Mouse (Mus musculus): ENCODE data around the gene Adh1. TPM values are rescaled to one million over a fixed set of nuclear protein-coding genes. Genes with fewer than 3 reads are reported as not detected.

Gene Adh1
- total and polyA plus RNA-seq, 2 experiments from 2014 or later = 2.2 to 3.0 TPM

GRCm38 (mm10) chr3:138300130-138300529 is 39.3 kb downstream of the Adh1 start:
- Histone ChIP-seq H3K9ac (no peak overlapping the region), H3K27ac (ENCODE audit: low read depth, low read length) (no peak overlapping the region), H3K36me3 (ENCODE audit: insufficient read depth) (no peaks in the 10 kb centered on the region), H3K9me3 (ENCODE audit: low read length) (no peaks in the 10 kb centered on the region), H3K4me1 (ENCODE audit: insufficient read depth) (no peaks in the 10 kb centered on the region), H3K4me3 (ENCODE audit: low read depth, low read length) (no peak overlapping the region), H3K4me2 (ENCODE audit: low read depth) (no peak overlapping the region), H3K27me3 (ENCODE audit: insufficient read depth, low read length) (no peaks in the 10 kb centered on the region)
- WGBS = 91% methylated on average over 9 of the region's 9 CpGs
- ATAC-seq = no peak
- no peak for TF ChIP-seq CTCF (IDR thresholded peaks at IDR 0.05; ENCODE audit: low read depth)
- DNase-seq = no peak

- Histone ChIP-seq H3K27me3 (ENCODE audit: insufficient read depth, low read length) (no peaks in the 10 kb centered on the region), H3K36me3 (ENCODE audit: insufficient read depth) (no peaks in the 10 kb centered on the region), H3K4me3 (ENCODE audit: low read depth, low read length) (no peak overlapping the region), H3K4me1 (ENCODE audit: insufficient read depth) (no peaks in the 10 kb centered on the region), H3K9ac (no peak overlapping the region), H3K9me3 (ENCODE audit: low read length) (no peaks in the 10 kb centered on the region), H3K27ac (ENCODE audit: low read depth, low read length) (no peak overlapping the region), H3K4me2 (ENCODE audit: low read depth) (no peak overlapping the region)
- 63% methylated on average over 4 of the region's 4 CpGs for WGBS
- TF ChIP-seq CTCF (IDR thresholded peaks at IDR 0.05; ENCODE audit: low read depth) = no peak
- DNase-seq (no peak), ATAC-seq (no peak)
Measured at GRCm38 (mm10) chr3:138302676-138303075, 41.9 kb downstream of the Adh1 start.

- 91% methylated on average over 6 of the region's 6 CpGs for WGBS
- Histone ChIP-seq H3K36me3 (ENCODE audit: insufficient read depth) (no peaks in the 10 kb centered on the region), H3K9me3 (ENCODE audit: low read length) (no peaks in the 10 kb centered on the region), H3K9ac (no peak overlapping the region), H3K4me1 (ENCODE audit: insufficient read depth) (no peaks in the 10 kb centered on the region), H3K4me2 (ENCODE audit: low read depth) (no peak overlapping the region), H3K4me3 (ENCODE audit: low read depth, low read length) (no peak overlapping the region), H3K27me3 (ENCODE audit: insufficient read depth, low read length) (no peaks in the 10 kb centered on the region), H3K27ac (ENCODE audit: low read depth, low read length) (no peak overlapping the region)
- ATAC-seq = no peak
- TF ChIP-seq CTCF (IDR thresholded peaks at IDR 0.05; ENCODE audit: low read depth) = no peak
- no peak for DNase-seq
Measured at GRCm38 (mm10) chr3:138303771-138304488, 43.1 kb downstream of the Adh1 start.

GRCm38 (mm10) chr3:138304489-138304871 is 43.7 kb downstream of the Adh1 start:
- no peak overlapping the region for H3K4me2 ChIP-seq (ENCODE audit: low read depth)
- H3K9me3 ChIP-seq (ENCODE audit: low read length) = no peaks in the 10 kb centered on the region
- WGBS = 47% methylated on average over 4 of the region's 4 CpGs
- DNase-seq = no peak
- ATAC-seq = no peak; the same call in 1 of the 2 replicates
- TF ChIP-seq CTCF (IDR thresholded peaks at IDR 0.05; ENCODE audit: low read depth) = no peak
- H3K27ac ChIP-seq (ENCODE audit: low read depth, low read length) = no peak overlapping the region
- H3K4me3 ChIP-seq (ENCODE audit: low read depth, low read length) = no peak overlapping the region
- H3K27me3 ChIP-seq (ENCODE audit: insufficient read depth, low read length) = no peaks in the 10 kb centered on the region
- H3K36me3 ChIP-seq (ENCODE audit: insufficient read depth) = no peaks in the 10 kb centered on the region
- no peaks in the 10 kb centered on the region for H3K4me1 ChIP-seq (ENCODE audit: insufficient read depth)
- no peak overlapping the region for H3K9ac ChIP-seq

GRCm38 (mm10) chr3:138305486-138306289 is 44.9 kb downstream of the Adh1 start:
- DNase-seq (peak; percentile 10), ATAC-seq (peak; percentile 30; the same call in 1 of the 2 replicates)
- TF ChIP-seq CTCF (IDR thresholded peaks at IDR 0.05; ENCODE audit: low read depth) = no peak
- no peak overlapping the region for H3K4me3 ChIP-seq (ENCODE audit: low read depth, low read length)
- H3K36me3 ChIP-seq (ENCODE audit: insufficient read depth) = no peaks in the 10 kb centered on the region
- no peak overlapping the region for H3K9ac ChIP-seq
- no peak overlapping the region for H3K27ac ChIP-seq (ENCODE audit: low read depth, low read length)
- H3K4me2 ChIP-seq (ENCODE audit: low read depth) = no peak overlapping the region
- H3K4me1 ChIP-seq (ENCODE audit: insufficient read depth) = no peaks in the 10 kb centered on the region
- H3K27me3 ChIP-seq (ENCODE audit: insufficient read depth, low read length) = no peaks in the 10 kb centered on the region
- WGBS = 59% methylated on average over 10 of the region's 10 CpGs
- no peaks in the 10 kb centered on the region for H3K9me3 ChIP-seq (ENCODE audit: low read length)

- peak; percentile 69 for ATAC-seq
- Histone ChIP-seq H3K4me1 (ENCODE audit: insufficient read depth) (no peaks in the 10 kb centered on the region), H3K9ac (no peak overlapping the region), H3K27ac (ENCODE audit: low read depth, low read length) (no peak overlapping the region), H3K27me3 (ENCODE audit: insufficient read depth, low read length) (no peaks in the 10 kb centered on the region), H3K36me3 (ENCODE audit: insufficient read depth) (no peaks in the 10 kb centered on the region), H3K4me2 (ENCODE audit: low read depth) (no peak overlapping the region), H3K9me3 (ENCODE audit: low read length) (no peaks in the 10 kb centered on the region), H3K4me3 (ENCODE audit: low read depth, low read length) (no peak overlapping the region)
- DNase-seq = peak; percentile 16
- no peak for TF ChIP-seq CTCF (IDR thresholded peaks at IDR 0.05; ENCODE audit: low read depth)
- WGBS = 60% methylated on average over 8 of the region's 8 CpGs
Measured at GRCm38 (mm10) chr3:138306290-138306683, 45.5 kb downstream of the Adh1 start.

DNA sequence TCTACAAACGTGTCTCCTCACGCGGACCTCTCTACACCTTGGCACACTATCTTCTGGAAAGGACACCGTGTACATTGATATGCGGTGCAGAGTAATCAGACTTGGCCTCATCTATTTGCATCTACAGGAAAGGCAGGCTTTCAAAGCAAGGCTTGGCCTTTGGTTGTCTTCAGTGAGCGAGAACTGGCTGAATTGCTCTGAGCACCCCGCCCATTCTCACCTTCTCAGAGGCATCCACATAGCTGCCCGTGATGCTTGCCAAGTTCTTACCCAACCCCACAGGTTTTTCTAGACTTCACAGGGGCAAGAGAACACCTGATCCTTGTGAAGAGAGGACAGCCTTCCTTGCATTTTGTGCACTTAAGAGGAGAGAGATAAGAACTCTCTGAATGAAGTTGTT is 49.1 kb downstream of the Adh1 start:
- no peaks in the 10 kb centered on the region for H3K9me3 ChIP-seq (ENCODE audit: low read length)
- H3K9ac ChIP-seq = no peak overlapping the region
- DNase-seq (no peak), ATAC-seq (no peak)
- WGBS = 91% methylated on average over 8 of the region's 8 CpGs
- H3K4me1 ChIP-seq (ENCODE audit: insufficient read depth) = no peaks in the 10 kb centered on the region
- H3K4me2 ChIP-seq (ENCODE audit: low read depth) = no peak overlapping the region
- no peaks in the 10 kb centered on the region for H3K36me3 ChIP-seq (ENCODE audit: insufficient read depth)
- H3K27me3 ChIP-seq (ENCODE audit: insufficient read depth, low read length) = no peaks in the 10 kb centered on the region
- H3K27ac ChIP-seq (ENCODE audit: low read depth, low read length) = no peak overlapping the region
- no peak for TF ChIP-seq CTCF (IDR thresholded peaks at IDR 0.05; ENCODE audit: low read depth)
- H3K4me3 ChIP-seq (ENCODE audit: low read depth, low read length) = no peak overlapping the region
